ENCODE assay signal across 9 mouse cellular contexts in genomic region chr11:6178673-6179166, GRCm38 (mm10). TPM values are rescaled to one million over a fixed set of nuclear protein-coding genes. Genes with fewer than 3 reads are reported as not detected.
A peak's percentile ranks its signal among the peaks of the same experiment; 100 is the strongest.
DNase-seq lines count a peak whose midpoint lies in the region; ATAC-seq and TF ChIP-seq lines count a peak whose summit lies in the region.
"Had no signal": no experiment of that assay in that cellular context is flagged by ENCODE, and none has a peak within 500 bp of the region (broad histone marks: within the 10 kb centered on the region; RNA-seq: fewer than 3 reads in every experiment).

No protein-coding gene starts in this region.

- no peak for ATAC-seq in forebrain, embryonic 14.5 days
- no peak for ATAC-seq in limb, embryonic 15.5 days (ENCODE audit: insufficient number of reproducible peaks, low FRiP score, low TSS enrichment, low read depth)

- H3K9ac ChIP-seq in MEL (ENCODE audit: control insufficient read depth, low read depth, low read length, poor library complexity, severe bottlenecking) = no peak overlapping the region
- 0 out of 2 replicates have a peak overlapping the region, but pooled peaks have one; percentile 8 for H3K9ac ChIP-seq in forebrain, embryonic 14.5 days (ENCODE audit: low read length)
- H3K9ac ChIP-seq in limb, embryonic 15.5 days = no peak overlapping the region

- H3K27me3 ChIP-seq in MEL (ENCODE audit: control insufficient read depth in 1 of 2, insufficient read depth in 2 of 2, low read length in 2 of 2) = no peaks in the 10 kb centered on the region
- H3K27me3 ChIP-seq in forebrain, embryonic 14.5 days (replicated peaks; ENCODE audit: control insufficient read depth, insufficient read depth, low read length) = no peaks in the 10 kb centered on the region
- H3K27me3 ChIP-seq in limb, embryonic 15.5 days = no peaks in the 10 kb centered on the region

- no peak overlapping the region for H3K27ac ChIP-seq in MEL (ENCODE audit: control insufficient read depth, low read depth, low read length)
- peak overlapping the region; percentile 9; the same call in 1 of the 2 replicates for H3K27ac ChIP-seq in forebrain, embryonic 14.5 days (ENCODE audit: low read depth, low read length)
- H3K27ac ChIP-seq in limb, embryonic 15.5 days = peak overlapping the region; percentile 43; the same call in 1 of the 2 replicates

- H3K4me3 ChIP-seq in MEL (ENCODE audit: control insufficient read depth in 1 of 2, insufficient read depth in 1 of 2, low read depth in 2 of 2, low read length in 2 of 2) = no peak overlapping the region
- H3K4me3 ChIP-seq in forebrain, embryonic 14.5 days (ENCODE audit: low read depth, low read length) = no peak overlapping the region
- no peak overlapping the region for H3K4me3 ChIP-seq in limb, embryonic 15.5 days

- TF ChIP-seq EP300 in MEL (IDR thresholded peaks at IDR 0.05; ENCODE audit: low read depth in 1 of 2, low read length in 2 of 2) = no peak

- TF ChIP-seq POLR2A in MEL (IDR thresholded peaks at IDR 0.05; ENCODE audit: control insufficient read depth in 1 of 2, insufficient read depth in 1 of 2, low read depth in 1 of 2, low read length in 2 of 2, poor library complexity in 1 of 2) = no peak

- no peaks in the 10 kb centered on the region for H3K9me3 ChIP-seq in MEL (replicated peaks; ENCODE audit: insufficient read depth, low read length)
- no peaks in the 10 kb centered on the region for H3K9me3 ChIP-seq in forebrain, embryonic 14.5 days (replicated peaks; ENCODE audit: control insufficient read depth, low read length)
- H3K9me3 ChIP-seq in limb, embryonic 15.5 days = no peaks in the 10 kb centered on the region

- TF ChIP-seq CTCF in MEL (IDR thresholded peaks at IDR 0.05 in 2 of 3, conservative IDR thresholded peaks at IDR 0.05 in 1 of 3; ENCODE audit: control insufficient read depth in 1 of 3, insufficient read depth in 1 of 3, low read depth in 2 of 3, low read length in 3 of 3, poor library complexity in 1 of 3, severe bottlenecking in 1 of 3) = no peak

- WGBS in forebrain, embryonic 14.5 days = 23% methylated on average over 2 of the region's 2 CpGs
- WGBS in limb, embryonic 15.5 days = 22% methylated on average over 2 of the region's 2 CpGs

- TF ChIP-seq RAD21 in MEL (IDR thresholded peaks at IDR 0.05; ENCODE audit: low read depth, low read length) = no peak

- peaks cover 2 to 15% of the 10 kb centered on the region in 2 experiments; a peak in 3 of 4 replicates for H3K36me3 ChIP-seq in MEL (ENCODE audit: control insufficient read depth in 1 of 2, insufficient read depth in 2 of 2, low read length in 2 of 2)
- H3K36me3 ChIP-seq in forebrain, embryonic 14.5 days (ENCODE audit: control insufficient read depth, insufficient read depth, low read length) = no peaks in the 10 kb centered on the region
- H3K36me3 ChIP-seq in limb, embryonic 15.5 days = no peaks in the 10 kb centered on the region

- H3K4me2 ChIP-seq in forebrain, embryonic 14.5 days (ENCODE audit: low read length) = no peak overlapping the region
- H3K4me2 ChIP-seq in limb, embryonic 15.5 days = no peak overlapping the region

- peak; percentile 37 to 42 for DNase-seq in layer of hippocampus, adult 8-10 months (ENCODE audit: low spot score in 2 of 2)
- no peak for DNase-seq in layer of hippocampus, adult 9-10 months (ENCODE audit: low spot score)
- DNase-seq in MEL (ENCODE audit: low read depth, low spot score) = peak; percentile 50
- DNase-seq in forebrain, embryonic 14.5 days (ENCODE audit: low spot score) = no peak
- peak; percentile 68 to 74 for DNase-seq in thymus, postnatal 10 days (ENCODE audit: low spot score in 2 of 2)
- DNase-seq in ovary, postnatal 10 days (ENCODE audit: low spot score) = no peak
- no peak for DNase-seq in frontal cortex, postnatal 25 days (ENCODE audit: low spot score in 2 of 2)

- peaks cover 7 to 8% of the 10 kb centered on the region in 2 experiments for H3K4me1 ChIP-seq in MEL (ENCODE audit: control insufficient read depth in 1 of 2, insufficient read depth in 2 of 2, low read length in 2 of 2)
- H3K4me1 ChIP-seq in forebrain, embryonic 14.5 days (ENCODE audit: control insufficient read depth, insufficient read depth, low read length) = peaks cover 16% of the 10 kb centered on the region
- H3K4me1 ChIP-seq in limb, embryonic 15.5 days = peaks cover 14% of the 10 kb centered on the region

- peaks cover 52% of the 10 kb centered on the region for H3K79me2 ChIP-seq in MEL (ENCODE audit: control insufficient read depth, insufficient read depth, low read length, poor library complexity)

TF ChIP-seq in MEL, 35 proteins besides CTCF, POLR2A, EP300 and RAD21:
- no peak for TF ChIP-seq KAT2A (conservative IDR thresholded peaks at IDR 0.05; ENCODE audit: low read depth, low read length)
- no peak for TF ChIP-seq HCFC1 (IDR thresholded peaks at IDR 0.05; ENCODE audit: low read depth, low read length)
- TF ChIP-seq ZNF384 (IDR thresholded peaks at IDR 0.05; ENCODE audit: low read depth, low read length) = no peak
- TF ChIP-seq ZMIZ1 (IDR thresholded peaks at IDR 0.05; ENCODE audit: low read depth, low read length) = no peak
- TF ChIP-seq USF2 (IDR thresholded peaks at IDR 0.05; ENCODE audit: borderline replicate concordance in 1 of 2, insufficient read depth in 1 of 2, low read depth in 1 of 2, low read length in 2 of 2) = no peak
- no peak for TF ChIP-seq GATA1 (IDR thresholded peaks at IDR 0.05; ENCODE audit: low read depth, low read length)
- no peak for TF ChIP-seq JUND (IDR thresholded peaks at IDR 0.05; ENCODE audit: low read depth, low read length)
- no peak for TF ChIP-seq TCF12 (IDR thresholded peaks at IDR 0.05; ENCODE audit: low read depth, low read length)
- TF ChIP-seq MYB (IDR thresholded peaks at IDR 0.05; ENCODE audit: low read depth, low read length) = no peak
- TF ChIP-seq ZKSCAN1 (IDR thresholded peaks at IDR 0.05; ENCODE audit: low read depth, low read length) = no peak

RNA-seq across cellular contexts. Expression of gene A730071L15Rik, which starts 21.1 kb away (rescaled TPM):
- total RNA-seq in layer of hippocampus, adult 8-10 months (2022) = under 1 TPM; 0.27 to 0.39 (median 0.29) TPM
- 0.33 and 0.46 TPM in 2 replicates for total RNA-seq in MEL (2012; rRNA removed)
- polyA plus RNA-seq in MEL (2012; ENCODE audit: insufficient read depth in 1 of 2, insufficient read length in 2 of 2, low read depth in 1 of 2, low replicate concordance in 2 of 2, missing spikeins in 1 of 2) = under 1 TPM in 1 of 2 experiments, not detected in 1; 0.13 TPM
- polyA plus RNA-seq in forebrain, embryonic 14.5 days (2014; fragmentation: Nextera tagmentation; extraction: Ambion mirVana) = 0.35 and 0.95 TPM in 2 replicates
- polyA plus RNA-seq in limb, embryonic 15.5 days (2015; fragmentation: Nextera tagmentation; extraction: Ambion mirVana) = 0.24 and 0.37 TPM in 2 replicates

RNA-seq across cellular contexts. Expression of gene Nudcd3, which starts 21.5 kb away (rescaled TPM):
- 100 to 1,000 TPM; 124 to 133 (median 129) TPM for total RNA-seq in layer of hippocampus, adult 8-10 months (2022)
- 29.8 and 33.3 TPM in 2 replicates for total RNA-seq in MEL (2012; rRNA removed)
- 10 to 100 TPM in 1 of 2 experiments, not detected in 1; 50.5 TPM for polyA plus RNA-seq in MEL (2012; ENCODE audit: insufficient read depth in 1 of 2, insufficient read length in 2 of 2, low read depth in 1 of 2, low replicate concordance in 2 of 2, missing spikeins in 1 of 2)
- 49.7 and 50.3 TPM in 2 replicates for polyA plus RNA-seq in forebrain, embryonic 14.5 days (2014; fragmentation: Nextera tagmentation; extraction: Ambion mirVana)
- polyA plus RNA-seq in limb, embryonic 15.5 days (2015; fragmentation: Nextera tagmentation; extraction: Ambion mirVana) = 40.3 and 41.2 TPM in 2 replicates

RNA-seq across cellular contexts. Expression of gene Npc1l1, which starts 51.2 kb away (rescaled TPM):
- total RNA-seq in layer of hippocampus, adult 8-10 months (2022) = under 1 TPM; 0.11 to 0.68 (median 0.48) TPM
- total RNA-seq in MEL (2012; rRNA removed) = not detected in 2 replicates
- under 1 TPM in 1 of 2 experiments, not detected in 1; 0.10 TPM for polyA plus RNA-seq in MEL (2012; ENCODE audit: insufficient read depth in 1 of 2, insufficient read length in 2 of 2, low read depth in 1 of 2, low replicate concordance in 2 of 2, missing spikeins in 1 of 2)
- 0.05 TPM in 1 of 2 replicates, not detected in the other for polyA plus RNA-seq in forebrain, embryonic 14.5 days (2014; fragmentation: Nextera tagmentation; extraction: Ambion mirVana)
- polyA plus RNA-seq in limb, embryonic 15.5 days (2015; fragmentation: Nextera tagmentation; extraction: Ambion mirVana) = 0.07 and 0.13 TPM in 2 replicates
- polyA plus RNA-seq: limb, embryonic 11.5 days had no signal

Comparison
In these comparisons a context has a peak if more than half of its experiments do, and no peak if none do; other contexts are left out.
1. DNase-seq: peak in layer of hippocampus, adult 8-10 months (2 of 2), MEL (single experiment) and thymus, postnatal 10 days (2 of 2); none in layer of hippocampus, adult 9-10 months (single experiment), forebrain, embryonic 14.5 days (single experiment), ovary, postnatal 10 days (single experiment) and frontal cortex, postnatal 25 days (0 of 2).